Mouse (Mus musculus): ENCODE measurements around the gene Dgkh.

The Dgkh gene
- long read RNA-seq, experiment 1, partial matches to known transcripts, result 0 of 1 reads
- long read RNA-seq, experiment 1, other reads (novel, unspliced or antisense), result 1 of 1 reads
- long read RNA-seq, experiment 2, partial matches to known transcripts, result 1 of 6 reads
- long read RNA-seq, experiment 2, other reads (novel, unspliced or antisense), result 5 of 6 reads

DNA sequence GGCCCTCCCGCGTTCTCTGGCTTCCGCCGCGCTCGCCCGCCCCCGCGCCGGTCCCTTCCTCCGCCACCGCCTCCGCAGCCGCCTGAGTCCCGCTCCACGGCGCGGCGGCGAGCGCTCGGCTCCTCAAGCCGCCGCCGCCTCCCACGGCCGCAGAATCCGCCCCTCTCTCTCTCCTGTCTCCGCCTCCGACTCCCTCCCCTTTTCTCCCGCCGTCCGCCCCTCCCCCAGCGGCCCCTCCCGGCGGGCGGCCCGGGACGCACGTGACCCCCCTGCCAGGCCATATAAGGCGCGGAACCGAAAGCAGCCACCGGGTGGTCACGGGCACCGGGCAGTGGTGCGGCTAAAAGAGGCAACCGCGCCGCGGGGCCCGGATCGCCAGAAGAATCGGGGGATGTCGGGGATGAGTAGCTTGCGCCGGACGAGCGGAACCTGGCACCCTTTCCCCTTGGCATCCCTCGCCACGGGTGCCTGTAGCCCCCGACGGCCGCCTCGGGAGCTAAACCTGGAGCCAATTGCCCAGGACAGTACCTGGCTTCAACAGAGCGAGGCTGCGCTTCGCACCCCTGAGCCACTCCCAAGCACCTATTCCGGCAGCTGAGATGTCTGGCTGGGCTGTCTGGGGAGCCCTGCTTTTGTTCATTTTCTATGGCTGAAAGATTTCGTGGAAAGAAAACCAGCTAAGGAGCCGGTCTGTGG lies at the start of gene Dgkh:
Gene Dgkh, minus strand, starts transcription at position 160 of the 696 bp plus-strand sequence.
- intact Hi-C loops (cut with DNase I), result loop anchor here (5.0 kb wide), 1 partner anchor 115 kb away; the partner anchor contains the start of gene Vwa8

GRCm38 (mm10) chr14:78777215-78777614 lies 44.6 kb upstream of the Dgkh start:
- intact Hi-C loops (cut with DNase I), result no loop called here

DNA sequence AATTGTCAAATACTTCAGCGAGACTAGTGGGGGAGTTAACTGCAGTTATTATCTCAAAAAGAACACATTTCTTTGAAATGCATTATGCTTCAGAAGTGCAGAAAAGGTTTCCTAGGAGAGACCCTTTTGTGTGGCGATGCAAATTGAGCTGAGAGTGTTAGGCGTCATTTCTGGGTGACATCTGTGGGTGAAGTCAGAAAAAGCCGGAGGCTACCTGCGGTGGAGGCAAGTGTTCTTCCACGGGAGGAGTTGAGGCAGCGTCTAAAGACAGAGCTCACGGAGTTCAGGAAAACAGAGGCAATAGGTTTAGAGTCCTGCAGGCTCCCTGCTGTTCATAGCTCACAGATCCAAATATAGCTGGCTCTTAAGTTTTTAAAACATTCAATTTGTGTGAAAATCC lies 44.1 kb upstream of the Dgkh start:
- intact Hi-C loops (cut with DNase I), result no loop called here

- intact Hi-C loops (cut with DNase I), result no loop called here
These were observed 43.1 kb upstream of the Dgkh start for GRCm38 (mm10) chr14:78775699-78776098.

GRCm38 (mm10) chr14:78775226-78775625 lies 42.6 kb upstream of the Dgkh start:
- intact Hi-C loops (cut with DNase I), result no loop called here

GRCm38 (mm10) chr14:78770457-78770856 lies 37.9 kb upstream of the Dgkh start:
- intact Hi-C loops (cut with DNase I), result no loop called here

- intact Hi-C loops (cut with DNase I), result no loop called here
These were observed 28.5 kb upstream of the Dgkh start for GRCm38 (mm10) chr14:78761064-78761463.

DNA sequence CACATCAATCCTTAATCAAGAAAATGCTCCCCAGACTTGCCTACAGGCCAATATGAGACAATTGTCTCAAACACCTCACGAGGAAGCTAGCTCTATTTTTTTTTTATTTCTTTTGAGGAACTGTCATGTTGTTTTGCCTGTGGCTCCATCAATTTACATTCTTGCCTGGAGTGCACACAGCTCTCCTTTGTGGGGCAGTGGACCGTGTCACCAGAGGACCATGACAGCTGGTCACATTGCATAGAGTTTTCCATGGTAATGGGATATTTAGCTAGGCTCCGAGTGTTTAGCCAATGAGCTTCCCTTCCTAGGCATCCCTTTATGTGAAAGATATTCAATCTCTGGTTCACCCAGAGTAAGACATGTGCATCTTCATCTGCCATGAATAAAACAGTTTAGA lies 26.9 kb upstream of the Dgkh start:
- intact Hi-C loops (cut with DNase I), result no loop called here

- intact Hi-C loops (cut with DNase I), result no loop called here
These were observed 22.7 kb upstream of the Dgkh start for GRCm38 (mm10) chr14:78755316-78755715.

DNA sequence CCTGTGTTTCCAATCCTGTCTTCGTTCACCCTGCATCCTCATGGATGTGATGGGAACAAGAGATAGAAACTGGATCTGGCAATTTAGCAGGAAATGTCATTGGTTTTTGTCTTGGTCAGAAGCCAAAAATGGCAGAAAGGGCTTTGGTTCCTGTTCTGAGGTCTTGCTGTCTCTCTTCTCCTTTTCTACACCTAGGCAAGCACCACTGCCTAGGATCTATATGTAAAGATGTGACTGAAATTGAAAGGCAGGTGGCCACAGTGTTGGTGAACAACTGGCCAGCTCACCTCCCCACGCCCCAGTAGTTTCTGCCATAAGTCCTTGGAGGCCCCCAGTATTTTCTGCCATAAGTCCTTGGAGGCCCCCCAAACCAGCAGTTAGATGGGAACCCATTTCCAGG lies 16.1 kb upstream of the Dgkh start:
- intact Hi-C loops (cut with DNase I), result no loop called here

DNA sequence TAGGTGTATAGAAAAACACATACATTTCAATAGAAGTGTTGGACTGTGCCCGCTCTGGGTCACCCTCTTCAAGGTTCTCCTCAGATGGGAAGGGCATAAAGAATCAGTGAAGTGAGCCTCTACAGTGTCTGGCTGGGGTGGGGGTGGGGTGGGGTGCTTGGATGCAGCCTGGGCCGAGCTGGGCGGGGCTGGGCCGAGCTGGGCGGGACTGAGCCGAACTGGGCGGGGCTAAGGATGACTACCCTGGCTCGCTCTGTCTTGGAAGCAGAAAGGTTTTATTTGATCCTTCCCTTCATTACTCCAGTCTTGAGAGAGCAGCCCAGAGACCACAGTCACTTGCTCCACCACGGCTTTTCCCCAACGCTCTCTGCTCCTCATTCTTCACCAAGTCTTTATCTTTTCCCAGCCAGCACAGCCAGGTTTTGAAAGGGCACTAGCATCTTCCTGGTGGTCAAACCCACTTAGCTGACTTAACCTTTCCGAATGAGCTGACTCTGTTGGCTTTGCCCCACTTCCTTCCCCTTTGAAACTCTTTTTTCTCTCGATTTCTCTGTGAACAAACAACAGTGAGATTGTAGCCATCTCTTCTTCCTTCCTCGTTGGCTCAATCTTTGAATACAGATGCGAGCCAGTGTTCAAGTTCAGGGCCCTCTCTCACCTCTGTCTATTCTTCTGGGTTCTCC lies 15.5 kb upstream of the Dgkh start:
- intact Hi-C loops (cut with DNase I), result no loop called here

DNA sequence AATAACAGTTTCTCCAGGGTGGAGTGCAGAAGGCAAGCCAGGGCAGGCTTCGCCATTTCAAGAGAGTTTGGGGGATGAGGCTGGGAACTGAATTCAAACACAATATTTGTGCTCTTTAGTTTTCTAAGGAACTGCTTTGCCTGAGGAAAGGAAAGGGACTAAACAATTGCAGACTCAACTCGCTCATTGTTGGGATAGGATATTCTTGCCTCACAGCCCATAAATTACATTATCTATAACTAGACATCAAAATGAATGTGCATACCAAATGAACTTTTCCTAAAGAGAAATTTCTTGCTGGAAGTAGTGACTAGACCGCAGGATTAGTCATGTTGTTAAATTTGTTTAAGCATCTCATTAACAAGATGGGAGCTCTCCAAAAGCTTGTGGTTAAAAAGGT lies 14.9 kb upstream of the Dgkh start:
- intact Hi-C loops (cut with DNase I), result no loop called here

- intact Hi-C loops (cut with DNase I), result loop anchor here (5.0 kb wide), 1 partner anchor 113 kb away; the partner anchor contains the start of gene Vwa8
These were observed 2.0 kb upstream of the Dgkh start for GRCm38 (mm10) chr14:78734605-78735004.

GRCm38 (mm10) chr14:78734203-78734602 lies 1.6 kb upstream of the Dgkh start:
- intact Hi-C loops (cut with DNase I), result loop anchor here (5.0 kb wide), 1 partner anchor 113 kb away; the partner anchor contains the start of gene Vwa8

- intact Hi-C loops (cut with DNase I), result loop anchor here (5.0 kb wide), 1 partner anchor 114 kb away; the partner anchor contains the start of gene Vwa8
These were observed 945 bp upstream of the Dgkh start for GRCm38 (mm10) chr14:78733366-78734076.

DNA sequence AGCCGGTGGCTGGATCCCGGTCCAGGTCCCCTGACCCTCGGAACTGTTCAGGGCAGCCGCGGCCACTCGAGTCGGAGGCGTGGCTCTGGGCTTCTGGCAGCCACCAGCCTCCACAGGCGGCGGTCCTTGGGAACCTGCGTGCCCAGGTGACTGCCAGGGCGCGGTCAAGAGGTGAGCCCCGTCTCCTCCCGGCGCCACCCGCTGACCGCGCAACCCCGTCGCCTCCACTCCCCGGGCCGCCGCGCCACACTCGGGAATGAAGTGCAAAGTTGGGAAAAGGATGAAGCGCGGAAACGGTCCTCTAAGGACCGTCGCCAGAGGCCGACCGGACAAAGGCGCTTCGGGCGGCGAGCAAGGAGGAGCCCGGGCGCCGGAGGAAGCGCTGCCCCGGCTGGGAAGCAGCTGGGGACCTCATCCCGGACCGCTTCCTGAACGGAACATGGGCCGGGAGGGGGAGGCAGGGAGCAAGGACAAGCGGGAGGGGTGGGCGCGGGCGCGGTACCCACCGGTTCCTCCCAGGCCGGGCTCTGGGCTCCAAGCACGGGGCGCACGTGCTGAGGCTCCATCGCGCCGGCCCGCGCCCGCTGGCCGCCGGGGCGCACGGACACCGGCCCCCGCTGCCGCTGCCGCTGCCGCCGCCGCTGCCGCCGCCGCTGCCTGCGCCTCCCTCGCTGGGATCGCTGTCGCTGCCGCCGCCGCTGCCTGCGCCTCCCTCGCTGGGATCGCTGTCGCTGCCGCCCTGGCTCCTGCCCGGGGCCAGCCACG lies 542 bp downstream of the Dgkh start:
- intact Hi-C loops (cut with DNase I), result loop anchor here (5.0 kb wide), 1 partner anchor 115 kb away; the partner anchor contains the start of gene Vwa8

DNA sequence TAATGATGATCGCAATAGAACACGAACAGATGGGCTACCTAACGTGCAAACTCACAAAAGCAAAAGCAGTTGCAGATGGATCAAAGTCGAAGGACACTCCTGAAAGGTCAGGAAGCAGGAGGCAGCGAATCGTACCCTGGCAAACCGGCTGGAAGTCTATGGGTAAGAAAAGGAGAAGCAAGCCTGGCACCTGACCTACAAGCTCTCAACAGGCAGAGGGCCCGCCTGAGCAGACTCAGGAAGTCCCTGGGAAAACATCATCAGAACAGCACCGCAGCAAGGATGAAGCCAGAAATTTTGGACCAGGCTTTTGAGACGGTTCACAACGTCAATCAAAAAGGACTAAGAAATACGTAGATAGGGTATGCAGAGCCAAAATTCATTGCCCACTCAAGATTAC lies 1.3 kb downstream of the Dgkh start:
- intact Hi-C loops (cut with DNase I), result loop anchor here (5.0 kb wide), 1 partner anchor 116 kb away; the partner anchor contains the start of gene Vwa8

GRCm38 (mm10) chr14:78725976-78726375 lies 6.6 kb downstream of the Dgkh start:
- intact Hi-C loops (cut with DNase I), result no loop called here

DNA sequence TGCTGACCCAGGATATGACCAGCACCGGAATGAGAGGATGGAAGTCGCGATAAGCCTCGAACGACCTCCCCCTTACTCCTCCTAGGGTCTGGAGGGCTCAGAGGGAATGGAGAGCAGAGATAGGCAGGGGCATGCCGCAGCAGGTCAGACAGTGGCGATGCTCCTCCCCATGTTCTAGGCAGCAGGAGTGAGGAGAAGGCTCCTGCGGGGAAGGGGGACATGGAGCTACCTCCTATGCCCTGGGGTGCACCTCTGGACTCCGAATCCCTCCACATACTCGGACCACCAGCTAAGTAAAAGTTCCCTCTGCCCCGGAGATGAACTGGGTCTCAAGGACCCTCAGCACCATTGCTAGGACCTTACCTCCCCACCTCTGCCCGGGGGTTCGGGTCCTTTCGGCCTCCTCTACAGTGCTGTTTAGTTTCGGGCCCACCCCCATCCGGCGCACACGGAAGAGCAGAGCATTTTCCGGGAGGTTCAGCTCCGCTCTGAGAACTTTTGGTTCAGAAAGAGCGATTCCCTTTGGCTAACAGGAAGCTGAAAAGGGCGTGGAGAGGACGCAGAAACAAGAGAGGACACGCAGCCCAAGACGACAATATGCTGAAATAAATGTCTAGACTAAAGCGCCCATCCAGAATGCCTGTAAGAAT lies 7.1 kb downstream of the Dgkh start:
- intact Hi-C loops (cut with DNase I), result no loop called here

Measured in adrenal gland (tissue).